Mouse (Mus musculus) embryonic stem cell, embryonic (primary cell): ENCODE measurements around the gene Glce.

ENCODE experiments used
- CTCF ChIA-PET, 4 experiments: fragments of 300-600 bp in 2 of 4; fragments of 350-600 bp in 2 of 4; sonication (Branson Sonifier 250); formaldehyde crosslinking; loops; one replicate each; lab custom pipeline; 2022; ENCODE audit warnings: inconsistent platforms in 2 of 4; lab: Charles Lee
- POLR2A ChIA-PET, 4 experiments: fragments of 300-600 bp in 2 of 4; fragments of 350-600 bp in 2 of 4; sonication (Branson Sonifier 250); formaldehyde crosslinking; loops; one replicate each; lab custom pipeline; 2022; ENCODE audit warnings: antibody characterized with exemption in 4 of 4, inconsistent platforms in 1 of 4; lab: Charles Lee

The Glce gene

DNA sequence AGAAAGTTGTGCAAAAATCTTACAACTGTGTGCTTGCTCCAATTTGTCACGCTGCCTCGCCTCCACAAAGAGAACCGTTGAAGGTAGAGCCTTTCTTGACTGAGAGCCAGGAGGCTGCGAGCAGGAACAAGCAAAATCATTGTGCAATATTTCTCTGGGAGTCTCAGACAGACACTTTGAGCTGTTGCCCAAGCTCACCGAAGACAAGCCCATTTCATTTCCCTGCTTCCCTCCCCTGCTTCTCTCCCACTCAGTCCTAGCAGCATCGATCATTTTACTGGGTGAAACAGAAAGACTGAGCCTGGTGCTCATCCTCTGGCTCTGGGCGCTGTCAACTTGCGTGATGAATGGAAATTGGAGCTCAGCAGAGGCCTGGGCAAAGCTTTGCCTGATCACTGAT is 14.8 kb upstream of the Glce start:
- POLR2A ChIA-PET: interaction anchor here in 3 of 4 experiments (1.9 to 6.4 kb wide), 6 partner anchors 13 to 21 kb away, joined by 5 to 70 read pairs (median 12); partner anchors contain the start of gene Glce (in 3 of the 3)
- CTCF ChIA-PET: no interaction called here

DNA sequence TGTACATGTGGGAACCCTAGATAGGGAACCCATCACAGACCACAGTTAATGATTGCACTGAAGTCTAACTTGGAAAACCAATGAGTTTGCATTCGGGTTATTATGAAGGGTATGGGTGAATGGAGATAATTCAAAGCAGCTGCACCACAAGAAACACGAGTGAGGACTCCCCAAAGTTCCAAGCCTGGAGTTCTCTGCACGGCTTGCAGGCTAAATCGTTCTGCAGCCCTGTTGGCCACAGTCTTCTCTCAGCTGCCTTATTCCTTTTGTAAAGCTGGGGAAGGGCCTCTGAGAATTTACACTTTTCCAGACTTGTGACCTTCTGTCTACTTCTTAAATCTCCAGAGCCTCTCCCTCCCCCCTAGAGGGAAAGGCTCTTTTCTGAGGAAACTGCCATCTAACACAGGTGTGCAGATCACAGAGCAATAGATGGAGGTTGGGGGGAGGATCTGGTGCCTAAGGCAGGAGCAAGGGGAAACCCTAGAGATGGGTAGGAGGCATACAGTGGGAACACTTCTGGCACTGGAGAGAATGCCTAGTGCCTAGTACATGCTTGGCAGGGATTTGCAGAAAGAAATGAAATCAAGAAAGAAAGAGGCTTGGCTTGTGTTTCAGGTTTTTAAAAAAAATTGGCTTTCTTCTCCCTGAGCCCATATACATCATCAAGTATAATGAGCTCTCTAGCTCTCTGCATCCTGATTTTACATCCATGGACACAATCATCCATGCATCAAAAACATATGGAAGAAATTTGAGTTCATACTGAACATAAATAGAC is 9.7 kb upstream of the Glce start:
- POLR2A ChIA-PET: interaction anchor here in 3 of 4 experiments (1.2 to 3.5 kb wide), 6 partner anchors 9 to 66 kb away, joined by 3 to 76 read pairs (median 20); partner anchors contain the start of gene Glce (in 3 of the 3)
- CTCF ChIA-PET: no interaction called here

GRCm38 (mm10) chr9:62130746-62131145 is 8.3 kb upstream of the Glce start:
- ChIA-PET POLR2A (interaction anchor here in 1 of 4 experiments (1.2 kb wide), 2 partner anchors 8 to 16 kb away, joined by 3 to 4 read pairs; no protein-coding TSS in a partner anchor), CTCF (no interaction called here)

DNA sequence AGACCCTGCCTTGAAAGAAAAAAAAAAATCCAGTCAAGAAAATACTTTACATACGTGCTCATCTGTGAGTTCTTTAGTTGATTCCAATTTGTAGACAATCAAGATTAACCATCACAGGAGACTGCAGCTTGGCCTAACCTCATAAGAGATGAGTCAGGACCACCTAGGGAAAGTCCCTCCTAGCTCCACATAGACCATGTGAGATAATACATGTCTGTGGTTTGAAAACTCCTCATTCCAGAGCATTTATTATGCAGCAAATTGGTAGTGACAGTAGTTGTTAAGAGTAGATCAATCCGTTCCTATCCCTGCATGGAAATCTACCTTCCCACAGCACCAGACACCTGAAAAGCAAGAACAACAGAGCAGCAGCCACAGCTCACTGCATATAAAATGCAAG is 5.6 kb upstream of the Glce start:
- POLR2A ChIA-PET: interaction anchor here in 3 of 4 experiments (0.7 to 1.4 kb wide), 3 partner anchors 87 to 214 kb away, joined by 3 to 7 read pairs (median 3); partner anchors contain the start of gene Rplp1 (in 1 of the 3)
- CTCF ChIA-PET: no interaction called here

DNA sequence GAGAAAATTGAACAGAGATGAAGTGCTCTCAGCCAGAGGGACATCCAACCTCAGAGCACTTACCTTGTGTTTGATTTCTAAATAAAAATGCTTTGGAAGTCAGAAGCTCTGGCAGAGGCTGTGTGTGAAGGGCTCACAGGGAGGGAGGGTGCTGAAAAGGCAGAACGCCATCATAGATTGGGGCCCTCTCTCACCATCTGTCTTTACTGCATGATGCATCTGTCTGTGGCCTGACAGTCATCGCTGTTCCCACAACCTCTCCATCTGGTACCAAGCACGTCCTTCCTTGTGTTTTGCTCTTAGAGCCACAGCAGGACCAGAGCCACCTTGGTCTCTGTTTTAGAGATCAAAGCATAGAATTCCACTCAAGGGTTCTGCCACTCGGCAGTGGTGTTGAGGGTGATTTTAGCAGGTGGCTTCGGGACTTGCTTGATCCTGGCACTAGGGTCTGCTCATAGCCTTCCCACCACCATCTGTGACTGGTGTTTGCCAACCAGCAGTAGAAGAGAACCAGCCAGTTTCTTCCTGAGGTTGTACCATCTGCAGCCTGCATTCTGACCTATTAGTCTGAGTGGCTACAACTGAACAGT is 3.6 kb upstream of the Glce start:
- ChIA-PET POLR2A (interaction anchor here in 2 of 4 experiments (0.7 to 4.2 kb wide), 3 partner anchors 12 to 75 kb away, joined by 3 to 70 read pairs (median 4); no protein-coding TSS in a partner anchor), CTCF (interaction anchor here in 1 of 4 experiments (0.8 kb wide), 1 partner anchor 40 kb away, joined by 3 read pairs; no protein-coding TSS in a partner anchor)

GRCm38 (mm10) chr9:62124266-62124665 is 1.8 kb upstream of the Glce start:
- ChIA-PET CTCF (interaction anchor here in 1 of 4 experiments (0.5 to 2.0 kb wide), 2 partner anchors 74 to 952 kb away, joined by 5 to 6 read pairs; no protein-coding TSS in a partner anchor), POLR2A (interaction anchor here in 3 of 4 experiments (0.6 to 6.4 kb wide), 24 partner anchors 9 to 755 kb away, joined by 3 to 100 read pairs (median 10); partner anchors contain the start of genes Kif23 (in 1 of the 3) and Rplp1 (in 1 of the 3))

DNA sequence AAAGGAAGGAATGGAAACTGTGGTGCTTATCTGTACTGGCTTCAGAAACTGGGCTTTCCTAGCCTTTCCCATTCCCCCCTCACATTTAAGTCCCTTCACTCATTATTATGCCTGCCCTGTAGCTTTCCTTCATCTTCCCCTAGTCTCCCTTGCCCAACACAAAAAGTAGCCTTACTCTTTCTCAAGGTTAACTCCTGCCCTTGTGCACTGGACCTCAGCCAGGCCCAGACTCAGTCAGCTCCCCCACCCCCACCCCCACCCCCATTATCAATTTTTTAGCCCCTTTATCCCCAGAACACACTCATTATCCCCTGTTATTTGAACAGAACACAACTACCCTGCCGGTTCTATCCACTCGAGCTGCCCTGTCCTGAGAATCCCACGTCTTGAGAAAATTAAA is 1.0 kb upstream of the Glce start:
- ChIA-PET POLR2A (interaction anchor here (0.6 to 6.4 kb wide), 160 partner anchors 8 to 1336 kb away, joined by 3 to 100 read pairs (median 6); partner anchors contain the start of genes Kif23 (in 3 of the 4), Paqr5 (in 3 of the 4), Rplp1 (in 3 of the 4) and Cln6 (in 1 of the 4)), CTCF (interaction anchor here in 3 of 4 experiments (1.3 to 2.0 kb wide), 5 partner anchors 73 to 427 kb away, joined by 3 to 8 read pairs (median 4); partner anchors contain the start of gene Kif23 (in 1 of the 3))

DNA sequence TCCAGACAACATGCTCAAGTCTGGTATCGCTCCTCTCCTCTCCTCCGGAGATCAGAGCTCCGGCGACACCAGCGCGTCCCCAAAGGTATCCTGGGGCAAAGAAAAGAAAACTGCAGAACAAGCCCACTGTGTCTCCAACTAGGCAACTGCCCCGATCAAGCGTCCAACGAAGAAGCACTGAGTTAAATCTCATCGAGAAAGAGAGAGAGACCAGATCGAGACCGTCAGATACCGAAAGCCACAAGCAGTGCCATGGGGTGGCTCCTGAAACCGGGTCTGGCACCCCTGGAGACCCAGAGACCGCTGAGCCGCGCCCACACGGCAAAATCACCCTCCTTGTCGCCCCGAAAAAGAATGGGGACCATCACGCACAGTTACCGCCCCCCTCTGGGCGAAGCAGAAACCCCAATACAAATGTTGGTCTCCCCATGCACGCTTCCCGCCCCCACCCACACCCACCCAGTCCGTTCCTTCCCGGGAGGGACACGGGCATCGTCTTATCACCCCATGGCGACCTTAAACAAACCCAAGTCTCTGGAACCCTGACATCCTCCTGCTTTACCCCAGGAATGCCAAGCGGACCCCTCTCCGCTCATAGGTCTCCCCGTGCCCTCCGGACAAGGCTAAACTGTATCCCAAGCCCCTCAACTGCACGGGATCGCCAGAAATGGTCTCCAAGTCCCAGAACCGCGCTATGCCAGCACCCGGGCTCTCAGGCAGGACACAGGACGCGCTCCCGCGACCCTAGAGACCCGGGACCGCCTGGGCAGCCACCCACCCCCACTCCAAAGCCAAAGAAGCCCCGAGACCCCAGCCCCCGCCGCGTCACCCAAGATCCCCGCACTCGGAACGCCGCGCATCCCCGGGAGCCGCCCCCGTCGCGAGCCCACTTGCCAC is 656 bp downstream of the Glce start:
- ChIA-PET POLR2A (interaction anchor here in 3 of 4 experiments (0.6 to 6.4 kb wide), 204 partner anchors 8 to 1679 kb away, joined by 3 to 100 read pairs (median 5); partner anchors contain the start of genes Kif23 (in 3 of the 3), Paqr5 (in 3 of the 3), Rplp1 (in 3 of the 3) and Anp32a (in 1 of the 3)), CTCF (interaction anchor here (0.5 to 2.0 kb wide), 11 partner anchors 71 to 429 kb away, joined by 3 to 19 read pairs (median 4); partner anchors contain the start of gene Kif23 (in 1 of the 4))

GRCm38 (mm10) chr9:62118754-62119153 is 3.7 kb downstream of the Glce start:
- POLR2A ChIA-PET: interaction anchor here in 1 of 4 experiments (1.7 kb wide), 2 partner anchors 11 to 15 kb away, joined by 4 to 5 read pairs; no protein-coding TSS in a partner anchor
- CTCF ChIA-PET: no interaction called here

DNA sequence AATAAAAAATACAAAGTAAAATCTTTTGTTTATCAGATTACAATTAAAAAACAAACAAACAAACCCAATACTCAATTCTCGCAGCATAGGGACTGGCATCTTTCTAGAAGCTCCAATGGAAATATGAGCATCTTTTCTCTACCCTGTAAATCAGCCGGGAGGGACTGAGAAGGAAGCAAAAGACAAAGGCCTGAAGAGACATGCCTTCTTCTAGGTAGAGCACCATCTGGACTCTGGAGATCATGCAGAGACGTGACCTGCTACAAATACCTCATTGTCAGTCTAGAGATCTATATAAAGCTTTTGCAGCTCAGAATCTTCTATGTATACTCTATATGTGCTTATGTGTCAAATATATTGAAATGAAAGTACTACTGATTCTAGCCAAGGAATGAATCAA is 6.6 kb downstream of the Glce start:
- CTCF ChIA-PET: no interaction called here

GRCm38 (mm10) chr9:62096603-62097002 is 25.9 kb downstream of the Glce start:
- CTCF ChIA-PET: interaction anchor here in 1 of 4 experiments (0.6 kb wide), 1 partner anchor 237 kb away, joined by 3 read pairs; no protein-coding TSS in a partner anchor
- POLR2A ChIA-PET: interaction anchor here in 3 of 4 experiments (1.0 to 2.5 kb wide), 4 partner anchors 26 to 59 kb away, joined by 3 to 16 read pairs (median 6); partner anchors contain the start of gene Glce (in 3 of the 3)

More for the DNA sequence above, 6.6 kb downstream of the Glce start:
- POLR2A ChIA-PET: interaction anchor here in 3 of 4 experiments (0.9 to 1.6 kb wide), 5 partner anchors 8 to 131 kb away, joined by 3 to 5 read pairs (median 3); no protein-coding TSS in a partner anchor

DNA sequence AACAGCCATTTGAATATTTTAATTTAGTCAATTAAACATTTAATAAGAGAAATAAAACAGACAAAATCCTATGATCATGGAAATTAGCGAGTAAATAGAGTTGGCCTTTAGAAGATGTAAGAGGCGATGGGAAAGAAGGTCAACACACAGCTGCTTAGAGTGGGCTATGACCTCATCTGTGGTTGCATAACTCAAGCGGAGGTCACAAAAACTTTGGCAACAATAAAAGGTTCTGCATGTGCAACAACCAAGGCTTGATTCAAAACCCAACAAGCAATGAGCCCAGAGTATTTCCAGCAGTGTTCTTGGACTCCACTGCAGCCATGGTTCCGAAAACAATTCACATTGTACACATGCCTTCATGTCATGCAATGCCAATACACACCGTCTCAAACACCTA is 30.9 kb downstream of the Glce start:
- CTCF ChIA-PET: no interaction called here
- POLR2A ChIA-PET: interaction anchor here in 1 of 4 experiments (1.3 kb wide), 1 partner anchor 15 kb away, joined by 3 read pairs; no protein-coding TSS in a partner anchor

GRCm38 (mm10) chr9:62085548-62085947 is 36.9 kb downstream of the Glce start:
- POLR2A ChIA-PET: interaction anchor here in 2 of 4 experiments (0.9 to 1.2 kb wide), 2 partner anchors 8 to 37 kb away, joined by 3 to 8 read pairs; partner anchors contain the start of gene Glce (in 1 of the 2)
- CTCF ChIA-PET: no interaction called here

GRCm38 (mm10) chr9:62084896-62085295 is 37.6 kb downstream of the Glce start:
- CTCF ChIA-PET: no interaction called here
- POLR2A ChIA-PET: interaction anchor here in 2 of 4 experiments (0.6 to 1.2 kb wide), 4 partner anchors 9 to 368 kb away, joined by 3 to 8 read pairs (median 4); partner anchors contain the start of gene Glce (in 1 of the 2)

GRCm38 (mm10) chr9:62082986-62083385 is 39.5 kb downstream of the Glce start:
- POLR2A ChIA-PET: interaction anchor here in 2 of 4 experiments (1.4 to 2.1 kb wide), 4 partner anchors 21 to 40 kb away, joined by 3 to 13 read pairs (median 6); partner anchors contain the start of gene Glce (in 2 of the 2)
- CTCF ChIA-PET: no interaction called here

DNA sequence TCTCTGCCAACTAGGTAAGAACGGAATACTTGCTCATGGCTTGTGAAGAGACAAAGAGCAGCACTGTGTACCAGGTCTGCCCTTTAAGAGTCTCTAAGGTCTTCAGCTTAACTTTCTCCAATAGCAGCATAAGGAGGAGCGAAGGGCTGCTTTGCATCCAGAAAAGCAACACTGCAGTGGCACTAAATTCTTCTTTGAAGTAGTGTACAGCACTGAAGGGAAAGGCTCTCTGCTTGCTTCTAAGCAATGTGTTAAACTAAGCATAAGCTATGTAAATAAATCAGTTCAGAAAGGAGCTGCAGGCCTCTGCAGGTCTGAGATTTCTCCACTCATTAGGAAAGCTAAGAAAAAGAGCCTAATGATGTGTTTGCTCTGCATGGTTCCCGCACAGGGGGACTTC is 40.9 kb downstream of the Glce start:
- ChIA-PET POLR2A (interaction anchor here in 2 of 4 experiments (1.0 to 2.1 kb wide), 3 partner anchors 25 to 42 kb away, joined by 3 to 13 read pairs (median 7); partner anchors contain the start of gene Glce (in 2 of the 2)), CTCF (interaction anchor here in 1 of 4 experiments (1.1 kb wide), 1 partner anchor 31 kb away, joined by 4 read pairs; no protein-coding TSS in a partner anchor)
